Mouse (Mus musculus) liver, adult 2 months (tissue): ENCODE measurements around the gene Tmem268.
A peak's percentile ranks its signal among the peaks of the same experiment; 100 is the strongest.

Source experiments
- CTCF ChIP-seq: fragments of 200-500 bp; IDR thresholded peaks from 2 replicates; pipeline ENCODE4 v1.5.1; 2011; ENCODE audit warnings: low read depth, low read length, control low read depth
- POLR2A ChIP-seq: fragments of 200-500 bp; IDR thresholded peaks from 2 replicates; pipeline ENCODE4 v1.6.1; 2011; ENCODE audit warnings: low read length, control low read depth; ENCODE audit not compliant: insufficient read depth; ENCODE audit errors: extremely low read depth

- TF ChIP-seq POLR2A = peak; percentile 22; the same call in 1 of the 2 replicates
- TF ChIP-seq CTCF = peak; percentile 20
Measured at GRCm38 (mm10) chr4:63558407-63559081, at the start of gene Tmem268.
